Mouse (Mus musculus) left cerebral cortex, postnatal 4 days (tissue): ENCODE data around the gene Sim1. TPM values are rescaled to one million over a fixed set of nuclear protein-coding genes. Genes with fewer than 3 reads are reported as not detected.

Experiments
- DNase-seq: peaks from one replicate; pipeline ENCODE4 v3.0.0-alpha.2; 2022
- intact Hi-C: fragments of 180-260 bp; cut with DNase I; formaldehyde crosslinking; loops from one replicate; pipeline ENCODE4 v1.15.1; 2025
- total RNA-seq, 2 experiments: library from RNA; stranded (reverse); gene quantifications; 2 replicates each; pipeline ENCODE4 v1.2.3; 2021

The Sim1 gene
- total RNA-seq, 2 experiments from 2014 or later = 0.10 to 1.0 TPM

GRCm38 (mm10) chr10:50900746-50901600, 6.4 kb downstream of the Sim1 start:
- intact Hi-C loops = loop anchor here (5.0 kb wide), 1 partner anchor 391 kb away; no protein-coding TSS in a partner anchor
- DNase-seq = no peak

- intact Hi-C loops = loop anchor here (5.0 kb wide), 1 partner anchor 390 kb away; no protein-coding TSS in a partner anchor
- DNase-seq = no peak
Measured at GRCm38 (mm10) chr10:50901601-50902475, 7.3 kb downstream of the Sim1 start.

GRCm38 (mm10) chr10:50902741-50903715, 8.5 kb downstream of the Sim1 start:
- no peak for DNase-seq
- intact Hi-C loops = loop anchor here (5.0 kb wide), 1 partner anchor 389 kb away; no protein-coding TSS in a partner anchor

- DNase-seq = no peak
- intact Hi-C loops = loop anchor here (5.0 kb wide), 1 partner anchor 388 kb away; no protein-coding TSS in a partner anchor
Measured at GRCm38 (mm10) chr10:50903846-50904763, 9.6 kb downstream of the Sim1 start.

GRCm38 (mm10) chr10:50904764-50905701, 10.5 kb downstream of the Sim1 start:
- DNase-seq = no peak
- intact Hi-C loops = loop anchor here (5.0 kb wide), 1 partner anchor 387 kb away; no protein-coding TSS in a partner anchor

GRCm38 (mm10) chr10:50910400-50910799, 15.8 kb downstream of the Sim1 start:
- no peak for DNase-seq
- intact Hi-C loops = loop anchor here (5.0 kb wide), 1 partner anchor 497 kb away; no protein-coding TSS in a partner anchor

DNA sequence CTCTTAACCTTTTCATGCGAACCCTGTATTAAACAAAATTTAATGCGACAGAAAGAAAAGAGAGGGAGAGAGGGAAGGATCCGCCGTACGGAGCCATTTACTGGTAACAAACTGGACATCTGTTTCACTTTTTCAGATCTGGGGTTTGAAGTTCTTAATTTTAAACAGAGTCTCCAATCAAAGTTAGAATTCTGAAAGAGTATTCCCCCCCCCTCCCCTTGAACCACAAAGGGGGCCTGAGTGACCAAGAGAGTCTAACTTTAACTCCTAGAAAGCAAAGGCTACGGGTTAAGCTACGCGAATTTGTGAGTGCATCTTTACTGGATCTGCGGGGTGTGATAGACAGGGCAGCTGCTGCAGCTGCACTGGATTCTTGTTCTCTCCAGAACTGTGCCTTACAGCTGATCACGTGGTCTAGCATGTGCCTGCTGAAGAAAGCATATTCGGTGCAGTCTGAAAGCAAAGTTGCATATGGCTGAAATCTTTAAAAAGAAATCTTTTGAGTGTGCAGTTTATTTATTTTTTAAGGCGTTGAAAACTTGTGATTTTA, 16.4 kb downstream of the Sim1 start:
- intact Hi-C loops = loop anchor here (5.0 kb wide), 1 partner anchor 496 kb away; no protein-coding TSS in a partner anchor
- no peak for DNase-seq

- intact Hi-C loops = no loop called here
- DNase-seq = no peak
Measured at GRCm38 (mm10) chr10:50915607-50916006, 21.1 kb downstream of the Sim1 start.

DNA sequence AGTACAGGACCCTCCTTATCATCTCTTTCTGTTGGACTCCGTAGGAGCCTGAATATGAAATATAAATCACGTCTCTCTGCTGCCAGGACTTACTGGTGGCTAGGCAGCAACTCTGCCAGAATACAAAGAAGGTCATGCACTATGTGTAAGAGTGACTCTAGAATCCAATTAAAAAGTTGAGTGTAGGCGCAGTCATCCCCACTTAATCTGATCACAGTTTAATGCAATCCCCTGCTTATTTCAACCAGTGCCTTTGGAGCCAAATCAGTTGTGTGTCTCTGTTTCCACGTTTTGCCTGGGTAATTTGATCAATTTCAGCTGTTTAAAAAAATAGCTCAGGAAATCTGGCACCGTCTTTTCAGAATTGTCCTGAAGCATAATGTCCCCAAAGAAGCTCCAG, 34.7 kb downstream of the Sim1 start:
- DNase-seq = no peak
- intact Hi-C loops = no loop called here

DNA sequence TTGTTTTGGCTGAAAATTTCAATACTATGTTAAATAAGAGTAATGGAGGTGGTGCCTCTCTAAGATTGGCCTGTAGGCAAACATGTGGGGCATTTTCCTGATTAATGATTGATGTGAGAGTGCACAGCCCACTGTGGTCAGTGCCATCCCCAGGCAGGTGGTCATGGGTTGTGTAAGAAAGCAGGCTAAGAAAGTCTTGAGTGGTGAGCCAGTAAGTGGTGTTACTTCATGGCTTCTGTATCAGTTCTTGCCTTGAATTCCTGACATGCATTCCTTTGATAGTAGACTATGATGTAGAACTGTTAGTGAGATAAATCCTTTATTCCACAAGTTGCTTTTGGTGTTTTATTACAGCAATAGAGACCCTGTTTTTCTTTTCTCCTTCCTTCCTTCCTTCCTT, 41.1 kb downstream of the Sim1 start:
- DNase-seq = no peak
- intact Hi-C loops = no loop called here

GRCm38 (mm10) chr10:50973625-50974024, 79.1 kb downstream of the Sim1 start:
- no peak for DNase-seq
- intact Hi-C loops = no loop called here

GRCm38 (mm10) chr10:50981849-50982248, 87.3 kb downstream of the Sim1 start:
- no peak for DNase-seq
- intact Hi-C loops = no loop called here

- DNase-seq = no peak
- intact Hi-C loops = no loop called here
Measured at GRCm38 (mm10) chr10:50983620-50984019, 89.1 kb downstream of the Sim1 start.

DNA sequence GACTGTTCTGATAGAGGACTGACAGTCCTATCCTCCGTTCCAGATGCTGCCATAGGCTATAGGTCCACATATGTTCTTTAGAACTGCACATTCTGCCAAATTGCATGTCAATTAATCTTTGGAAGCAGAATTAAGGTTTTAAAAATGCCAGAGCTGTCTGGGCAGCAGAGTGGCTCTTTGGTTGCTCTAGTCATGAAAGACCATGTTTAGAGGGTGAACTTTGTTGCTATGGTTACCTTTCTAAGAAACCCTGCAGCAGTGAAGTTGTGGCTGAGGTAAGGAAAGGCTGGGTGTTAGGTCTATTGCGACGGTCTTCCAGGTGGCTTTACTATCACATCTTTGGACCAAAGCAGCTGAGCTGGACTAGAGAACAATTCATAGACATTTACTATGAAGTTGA, 113.2 kb downstream of the Sim1 start:
- no peak for DNase-seq
- intact Hi-C loops = no loop called here

GRCm38 (mm10) chr10:51011391-51012150, 117.0 kb downstream of the Sim1 start:
- intact Hi-C loops = no loop called here
- DNase-seq = no peak

DNA sequence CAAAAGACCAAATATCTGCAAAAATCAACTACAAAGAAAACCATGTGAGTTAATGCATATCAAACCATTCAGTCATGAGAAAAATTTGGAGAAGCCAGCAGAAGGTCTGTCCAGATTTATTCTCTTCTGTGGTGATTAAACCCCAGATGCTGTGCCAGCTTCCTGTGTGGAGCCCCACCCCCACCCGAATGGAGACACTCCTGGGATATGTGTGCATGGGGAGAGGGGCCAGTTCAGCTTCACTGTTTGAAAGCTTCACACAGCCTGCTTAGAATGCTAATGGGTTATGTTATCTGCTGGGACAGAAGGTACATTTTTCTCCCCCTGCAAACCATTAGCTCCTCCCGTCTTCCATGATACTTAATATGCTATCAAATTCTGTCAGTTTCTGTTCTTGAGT, 120.3 kb downstream of the Sim1 start:
- intact Hi-C loops = no loop called here
- DNase-seq = peak; percentile 69

DNA sequence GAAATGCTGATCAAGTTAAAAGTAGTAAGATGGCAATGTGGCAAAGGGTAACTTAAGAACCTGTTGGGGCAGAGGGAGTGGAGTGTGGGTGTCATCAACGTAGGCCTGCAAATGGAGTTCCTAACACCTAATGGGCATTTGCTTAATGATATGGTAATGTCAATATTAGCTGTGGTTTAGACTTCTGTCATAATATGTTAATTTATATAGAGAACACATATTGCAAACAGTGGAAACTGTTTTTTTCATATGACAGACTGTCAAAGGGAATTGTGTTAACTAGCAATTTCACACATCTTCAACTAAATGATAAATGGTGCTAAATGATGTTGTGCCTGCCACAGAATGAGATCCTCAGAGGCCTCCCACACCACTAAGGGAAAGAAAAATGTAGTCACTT, 120.8 kb downstream of the Sim1 start:
- no peak for DNase-seq
- intact Hi-C loops = no loop called here
